Mouse (Mus musculus) hindbrain, embryonic 11.5 days (tissue): Measurements from ENCODE around the gene Iqgap1. TPM values are rescaled to one million over a fixed set of nuclear protein-coding genes. Genes with fewer than 3 reads are reported as not detected.
A peak's percentile ranks its signal among the peaks of the same experiment; 100 is the strongest.

ENCODE experiments used
- ATAC-seq: fragments of 200-750 bp; cut with Nextera tagmentation; 2 replicates; pipeline ENCODE4 v1.8.0; 2017; ENCODE audit warnings: mild to moderate bottlenecking, moderate TSS enrichment, moderate library complexity; ENCODE audit not compliant: low FRiP score
- DNase-seq: peaks from one replicate; pipeline ENCODE4 v3.0.0-alpha.2; 2015; ENCODE audit warnings: low spot score
- H3K27ac ChIP-seq: fragments of 300-500 bp; sonication (generic); 2 replicates; pipeline ENCODE4 v1.5.1; 2014; ENCODE audit warnings: mild to moderate bottlenecking, low read depth, low read length
- H3K27me3 ChIP-seq: fragments of 300-500 bp; sonication (generic); 2 replicates; pipeline ENCODE4 v1.6.1; 2014; ENCODE audit warnings: mild to moderate bottlenecking, low read length, moderate library complexity, mixed read lengths; ENCODE audit not compliant: control insufficient read depth, insufficient read depth
- H3K36me3 ChIP-seq: fragments of 300-500 bp; sonication (generic); 2 replicates; pipeline ENCODE4 v1.6.1; 2014; ENCODE audit warnings: mild to moderate bottlenecking, low read length, moderate library complexity, mixed read lengths; ENCODE audit not compliant: control insufficient read depth, insufficient read depth
- H3K4me1 ChIP-seq: fragments of 300-500 bp; sonication (generic); replicated peaks from 2 replicates; pipeline ENCODE4 v1.6.1; 2014; ENCODE audit warnings: low read length, mixed read lengths; ENCODE audit not compliant: control insufficient read depth, insufficient read depth
- H3K4me2 ChIP-seq: fragments of 300-500 bp; sonication (generic); replicated peaks from 2 replicates; pipeline ENCODE4 v1.6.1; 2014; ENCODE audit warnings: mild to moderate bottlenecking, low read depth, low read length
- H3K4me3 ChIP-seq: fragments of 300-500 bp; sonication (generic); 2 replicates; pipeline ENCODE4 v1.5.1; 2014; ENCODE audit warnings: low read depth, low read length
- H3K9ac ChIP-seq: fragments of 300-500 bp; sonication (generic); 2 replicates; pipeline ENCODE4 v1.6.1; 2014; ENCODE audit warnings: low read depth, low read length
- H3K9me3 ChIP-seq: fragments of 300-500 bp; sonication (generic); 2 replicates; pipeline ENCODE4 v1.6.1; 2016; ENCODE audit warnings: low read length; ENCODE audit not compliant: control insufficient read depth
- WGBS: fragments of 180-500 bp; shearing (Covaris S2); extraction: QIAGEN DNeasy Blood & Tissue Kit; methylation state at CpG from one replicate; pipeline ENCODE4 v1.1.7; 2014; 5-methylcytosine and 5-hydroxymethylcytosine counted together
- polyA plus RNA-seq: library from polyadenylated mRNA; unstranded; fragments of >200 nt; fragmentation: Nextera tagmentation; extraction: Ambion mirVana; gene quantifications from 2 replicates; pipeline ENCODE4 v1.2.1, GENCODE M21; 2014

Gene Iqgap1
- polyA plus RNA-seq, 1 experiment from 2014 or later, result 29.1 TPM

DNA sequence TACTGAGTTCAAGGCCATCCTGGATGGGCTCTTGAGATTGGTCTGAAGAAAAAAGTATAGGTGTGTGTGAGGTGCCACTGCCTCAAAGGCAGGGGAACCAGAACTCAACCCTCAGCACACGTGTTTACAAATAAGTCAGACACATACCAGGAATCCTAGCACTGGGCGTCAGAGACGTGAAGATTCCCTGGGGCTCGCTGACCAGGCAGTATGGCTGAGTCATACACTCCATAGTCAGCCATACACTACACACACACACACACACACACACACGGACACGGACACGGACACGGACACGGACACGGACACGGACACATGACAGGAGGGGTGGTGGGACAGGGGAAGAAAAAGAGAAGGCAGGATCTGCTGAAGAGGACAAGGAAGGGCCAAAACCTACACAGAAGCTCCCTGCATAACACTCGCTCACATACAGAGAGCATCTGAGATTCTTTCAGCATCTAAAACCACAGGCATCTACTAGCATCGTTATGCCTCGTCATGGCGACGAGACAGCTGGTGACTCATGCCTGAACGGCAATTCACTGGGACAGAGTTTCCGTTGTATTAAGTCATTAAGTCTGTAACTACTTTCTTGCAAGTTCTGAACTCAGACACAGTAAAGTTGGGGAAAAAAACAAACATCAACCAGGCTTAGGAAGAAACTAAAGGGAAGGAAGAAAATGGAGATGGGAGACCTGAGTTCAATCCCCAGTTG lies 2.5 kb upstream of the Iqgap1 start:
- ATAC-seq (no peak), DNase-seq (no peak)
- Histone ChIP-seq H3K27ac (no peak overlapping the region), H3K9ac (no peak overlapping the region), H3K4me1 (no peaks in the 10 kb centered on the region), H3K9me3 (no peaks in the 10 kb centered on the region), H3K36me3 (no peaks in the 10 kb centered on the region), H3K27me3 (no peaks in the 10 kb centered on the region), H3K4me3 (no peak overlapping the region), H3K4me2 (no peak overlapping the region)
- WGBS, result 79% methylated on average over 18 of the region's 18 CpGs

DNA sequence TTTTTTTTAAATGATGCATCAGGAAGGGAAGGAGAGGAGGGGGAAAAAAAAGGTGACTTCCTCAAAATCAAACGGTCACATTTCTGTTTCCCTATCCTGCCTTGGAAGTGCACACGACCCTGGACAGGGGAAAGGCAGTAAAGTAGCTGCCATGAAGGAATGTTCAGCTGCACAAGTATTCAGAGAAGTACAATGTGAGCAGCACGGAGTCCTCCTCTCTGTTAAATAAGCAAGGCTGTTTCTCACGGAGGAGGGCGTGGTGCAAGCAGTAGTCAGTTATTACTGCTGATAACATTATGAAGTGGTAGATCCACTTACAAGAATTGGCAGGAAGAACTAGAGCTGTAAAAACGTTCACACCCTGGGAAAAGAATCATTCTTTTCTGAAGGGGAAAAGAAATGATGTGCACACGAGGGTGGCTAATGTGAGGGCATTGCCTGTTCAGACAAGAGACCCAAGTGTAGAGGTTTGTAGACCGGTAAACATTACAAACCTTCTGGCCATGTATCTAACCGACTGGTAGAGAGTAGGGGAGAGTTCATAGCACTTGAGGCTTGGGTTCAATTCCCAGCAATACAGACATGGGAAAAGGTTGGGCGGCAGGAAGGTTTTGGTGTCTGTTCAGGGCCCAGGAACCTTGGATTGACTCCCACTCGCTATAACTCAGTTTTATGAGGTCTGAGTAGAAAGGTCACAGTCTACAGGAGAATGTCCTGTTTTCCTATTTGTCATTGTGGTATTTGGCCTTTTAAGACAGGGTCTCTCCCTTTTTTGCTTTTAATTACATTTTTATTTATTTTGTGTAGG lies 1.7 kb downstream of the Iqgap1 start:
- Histone ChIP-seq H3K9ac (no peak overlapping the region), H3K4me3 (no peak overlapping the region), H3K27me3 (no peaks in the 10 kb centered on the region), H3K27ac (no peak overlapping the region), H3K4me2 (no peak overlapping the region), H3K36me3 (no peaks in the 10 kb centered on the region), H3K9me3 (no peaks in the 10 kb centered on the region), H3K4me1 (no peaks in the 10 kb centered on the region)
- no peak for ATAC-seq
- WGBS, result 84% methylated on average over 11 of the region's 11 CpGs
- DNase-seq, result no peak

DNA sequence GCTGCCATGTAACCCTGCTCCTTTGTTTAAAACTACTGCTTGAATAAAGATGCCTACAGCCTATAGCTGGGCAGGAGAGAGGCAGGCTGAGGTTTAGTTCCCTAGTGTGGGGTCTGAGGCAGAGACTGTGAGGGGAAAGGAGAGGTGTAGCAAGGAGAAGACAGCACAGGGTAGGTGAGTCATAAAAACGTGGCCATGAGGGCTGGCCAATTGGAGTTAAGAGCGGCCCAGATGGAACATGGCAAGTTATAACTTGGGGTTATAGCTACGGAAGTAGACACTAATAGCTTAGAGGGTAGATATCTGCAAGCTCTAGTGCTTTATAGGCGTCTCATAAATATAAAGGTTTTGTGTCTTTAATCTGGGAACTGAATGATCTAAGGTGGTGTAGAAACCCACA lies 2.5 kb downstream of the Iqgap1 start:
- no peak for ATAC-seq
- H3K27me3 ChIP-seq, result no peaks in the 10 kb centered on the region
- H3K27ac ChIP-seq, result no peak overlapping the region
- no peaks in the 10 kb centered on the region for H3K4me1 ChIP-seq
- H3K4me2 ChIP-seq, result no peak overlapping the region
- 85% methylated on average over 4 of the region's 4 CpGs for WGBS
- H3K36me3 ChIP-seq, result no peaks in the 10 kb centered on the region
- H3K9ac ChIP-seq, result no peak overlapping the region
- H3K4me3 ChIP-seq, result no peak overlapping the region
- no peaks in the 10 kb centered on the region for H3K9me3 ChIP-seq
- DNase-seq, result no peak

DNA sequence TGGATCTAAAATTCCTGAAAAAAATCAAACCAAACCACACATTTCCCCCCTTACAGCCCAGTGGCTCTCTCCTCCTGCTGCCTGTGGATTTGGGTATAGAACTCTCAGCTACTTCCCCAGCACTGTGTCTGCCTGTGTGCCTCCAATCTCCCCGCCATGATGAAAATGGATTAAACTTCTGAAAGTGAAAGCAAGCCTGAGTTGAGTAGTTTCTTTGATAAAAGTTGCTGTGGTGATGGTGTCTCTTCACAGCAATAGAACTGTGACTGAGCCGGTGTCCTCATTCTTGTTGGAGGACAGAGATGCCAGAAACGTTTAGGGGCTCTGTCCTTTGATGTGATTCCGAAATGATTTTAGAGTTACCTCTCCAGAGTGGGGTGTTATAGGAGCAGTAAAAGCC lies 4.9 kb downstream of the Iqgap1 start:
- Histone ChIP-seq H3K9ac (no peak overlapping the region), H3K27me3 (no peaks in the 10 kb centered on the region), H3K4me1 (no peaks in the 10 kb centered on the region), H3K27ac (no peak overlapping the region), H3K4me2 (no peak overlapping the region), H3K9me3 (no peaks in the 10 kb centered on the region), H3K36me3 (no peaks in the 10 kb centered on the region), H3K4me3 (no peak overlapping the region)
- DNase-seq (no peak), ATAC-seq (no peak)
- 86% methylated on average over 4 of the region's 4 CpGs for WGBS

DNA sequence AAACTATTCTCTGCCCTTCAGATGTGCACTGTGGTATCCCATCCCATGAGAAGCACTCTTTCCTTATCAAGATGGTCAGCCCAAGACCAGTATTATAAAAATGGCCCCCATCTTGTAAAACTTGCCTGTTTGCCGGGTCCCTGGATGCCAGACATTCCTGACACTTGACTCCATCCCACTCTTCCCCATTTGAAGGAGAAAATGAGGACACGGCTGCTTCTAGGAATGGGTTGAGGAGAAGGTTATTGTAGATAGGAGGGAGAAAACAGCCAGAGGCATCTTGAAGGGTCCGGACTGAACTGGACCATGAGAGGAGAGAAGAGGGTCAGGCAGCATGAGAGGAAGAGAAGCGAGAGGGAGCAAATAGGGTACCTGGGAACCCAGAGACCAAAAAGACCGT lies 9.1 kb downstream of the Iqgap1 start:
- H3K4me1 ChIP-seq, result no peaks in the 10 kb centered on the region
- no peak overlapping the region for H3K27ac ChIP-seq
- DNase-seq (no peak), ATAC-seq (no peak)
- WGBS, result 70% methylated on average over 5 of the region's 5 CpGs
- H3K4me3 ChIP-seq, result no peak overlapping the region
- H3K9me3 ChIP-seq, result no peaks in the 10 kb centered on the region
- no peaks in the 10 kb centered on the region for H3K27me3 ChIP-seq
- no peak overlapping the region for H3K4me2 ChIP-seq
- H3K9ac ChIP-seq, result no peak overlapping the region
- H3K36me3 ChIP-seq, result no peaks in the 10 kb centered on the region

DNA sequence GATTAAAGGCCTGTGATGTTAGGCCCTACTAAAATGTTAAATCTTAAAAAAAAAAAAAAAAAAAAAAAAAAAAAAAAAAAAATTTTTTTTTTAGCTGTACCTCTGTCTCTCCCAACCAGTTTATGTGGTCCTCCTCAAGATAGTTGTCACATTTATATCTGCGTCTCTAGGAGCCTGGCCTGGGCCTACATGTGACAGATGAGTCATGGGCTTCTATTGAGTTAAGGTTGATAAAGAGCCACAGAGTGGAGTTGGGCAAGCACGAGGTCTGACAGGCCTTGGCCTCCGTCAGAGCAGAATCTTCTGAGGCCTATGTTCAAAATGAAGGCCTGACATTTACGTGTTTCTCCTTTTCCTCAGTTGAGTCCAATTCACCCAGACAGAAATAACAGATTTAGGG lies 12.4 kb downstream of the Iqgap1 start:
- Histone ChIP-seq H3K27me3 (no peaks in the 10 kb centered on the region), H3K4me2 (no peak overlapping the region), H3K27ac (no peak overlapping the region), H3K4me1 (no peaks in the 10 kb centered on the region), H3K9me3 (no peaks in the 10 kb centered on the region), H3K4me3 (no peak overlapping the region), H3K9ac (no peak overlapping the region), H3K36me3 (no peaks in the 10 kb centered on the region)
- DNase-seq (no peak), ATAC-seq (no peak)
- 89% methylated on average over 4 of the region's 4 CpGs for WGBS

DNA sequence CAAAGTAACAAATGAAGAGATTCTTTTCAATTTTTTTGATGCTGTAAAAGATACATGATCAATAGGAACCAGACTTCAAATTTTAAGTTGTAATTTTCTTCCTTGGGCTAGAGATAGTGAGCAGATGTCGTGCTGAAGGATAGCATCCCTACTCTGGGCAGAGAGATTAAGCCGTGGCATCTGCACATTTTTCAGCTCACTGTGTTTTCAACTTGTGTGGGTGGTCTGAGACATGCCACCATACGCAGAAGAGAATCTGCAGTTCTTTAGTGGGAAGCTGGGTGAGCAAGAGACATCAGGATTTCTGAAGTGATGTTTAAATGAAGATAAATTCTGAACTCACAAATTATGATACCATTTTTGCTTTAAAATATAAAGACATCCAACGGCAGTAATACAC lies 19.4 kb downstream of the Iqgap1 start:
- H3K27ac ChIP-seq, result no peak overlapping the region
- H3K4me1 ChIP-seq, result no peaks in the 10 kb centered on the region
- no peaks in the 10 kb centered on the region for H3K27me3 ChIP-seq
- H3K9me3 ChIP-seq, result no peaks in the 10 kb centered on the region
- H3K9ac ChIP-seq, result no peak overlapping the region
- no peak overlapping the region for H3K4me3 ChIP-seq
- WGBS, result 79% methylated on average over 4 of the region's 4 CpGs
- H3K36me3 ChIP-seq, result no peaks in the 10 kb centered on the region
- ATAC-seq (no peak), DNase-seq (no peak)
- no peak overlapping the region for H3K4me2 ChIP-seq

DNA sequence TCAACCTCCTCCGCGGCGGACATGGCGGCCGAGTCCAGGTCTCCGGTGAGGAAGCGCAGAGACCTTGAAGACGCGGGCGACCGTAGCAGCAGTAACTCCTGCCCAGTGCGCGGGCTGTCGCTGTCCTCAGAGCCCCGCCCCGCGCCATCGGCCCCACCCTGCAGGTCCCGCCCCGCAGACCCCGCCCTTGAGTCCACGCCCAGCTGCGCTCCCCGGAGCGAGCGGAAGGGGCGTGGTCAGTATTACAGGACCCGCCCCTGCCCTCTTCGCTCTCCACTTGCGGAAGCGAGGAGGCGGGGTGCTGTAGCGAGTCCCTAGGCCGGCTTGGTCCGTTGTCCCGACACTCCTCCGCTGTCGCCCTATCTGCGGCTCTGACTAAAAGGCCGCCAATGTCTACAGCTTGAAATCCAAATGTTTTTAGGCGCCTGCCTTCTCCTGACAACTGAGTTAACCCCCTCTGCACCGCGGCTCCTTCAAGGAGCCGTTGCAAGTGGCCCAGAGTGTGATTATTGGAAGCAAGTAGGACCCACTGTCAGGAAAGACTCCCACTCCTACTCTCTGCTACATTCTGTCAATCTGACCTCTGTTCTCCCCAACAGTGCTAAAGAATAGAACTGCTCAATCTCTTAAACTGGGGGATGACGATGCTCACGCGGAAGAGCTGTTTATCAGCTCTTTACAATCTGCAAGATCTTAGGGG lies 22.5 kb downstream of the Iqgap1 start:
- WGBS, result under 1% methylated on average over 47 of the region's 47 CpGs
- DNase-seq (peak; percentile 98), ATAC-seq (peak; percentile 98)
- Histone ChIP-seq H3K9me3 (no peaks in the 10 kb centered on the region), H3K36me3 (0 out of 2 replicates have a peak, but pooled peaks cover 2% of the 10 kb centered on the region), H3K4me1 (no peaks in the 10 kb centered on the region), H3K27me3 (no peaks in the 10 kb centered on the region), H3K9ac (peak overlapping the region; percentile 74), H3K4me2 (peak overlapping the region; percentile 89), H3K27ac (peak overlapping the region; percentile 63), H3K4me3 (peak overlapping the region; percentile 88)
